Mouse (Mus musculus): ENCODE measurements around the gene Cabp2. TPM values are rescaled to one million over a fixed set of nuclear protein-coding genes. Genes with fewer than 3 reads are reported as not detected.
A peak's percentile ranks its signal among the peaks of the same experiment; 100 is the strongest.

Gene Cabp2
- polyA plus RNA-seq, 1 experiment, result not detected

GRCm38 (mm10) chr19:4136463-4136862 is 55.1 kb downstream of the Cabp2 start:
- Histone ChIP-seq H3K4me1 (ENCODE audit: control insufficient read depth, insufficient read depth, low read length) (peaks cover 4% of the 10 kb centered on the region), H3K27me3 (ENCODE audit: control insufficient read depth, insufficient read depth, low read length, poor library complexity, severe bottlenecking) (no peaks in the 10 kb centered on the region), H3K27ac (ENCODE audit: insufficient read depth, low read length) (no peak overlapping the region), H3K4me3 (ENCODE audit: low read depth, low read length) (no peak overlapping the region), H3K36me3 (ENCODE audit: control insufficient read depth, insufficient read depth, low read length, poor library complexity, severe bottlenecking) (0 out of 2 replicates have a peak, but pooled peaks cover 3% of the 10 kb centered on the region), H3K9ac (ENCODE audit: low read depth, poor library complexity, severe bottlenecking) (no peak overlapping the region), H3K9me3 (replicated peaks; ENCODE audit: control insufficient read depth, insufficient read depth, low read length, poor library complexity, severe bottlenecking) (no peaks in the 10 kb centered on the region)
- TF ChIP-seq CTCF (IDR thresholded peaks at IDR 0.05; ENCODE audit: low read depth, low read length) (peak; percentile 12), POLR2A (IDR thresholded peaks at IDR 0.05; ENCODE audit: insufficient read depth, low read length) (no peak)

Other genes with a start within 250 kb of the Cabp2 start
- 142 and 148 TPM in 2 replicates for gene Chka, start 229.8 kb upstream of the Cabp2 start, polyA plus RNA-seq (2011; ENCODE audit: insufficient read depth, insufficient read length, low read depth, missing spikeins)
- gene Tcirg1, start 174.4 kb upstream of the Cabp2 start, polyA plus RNA-seq (2011; ENCODE audit: insufficient read depth, insufficient read length, low read depth, missing spikeins), result 25.2 and 30.0 TPM in 2 replicates
- 91.7 and 112 TPM in 2 replicates for gene Ndufs8, start 168.8 kb upstream of the Cabp2 start, polyA plus RNA-seq (2011; ENCODE audit: insufficient read depth, insufficient read length, low read depth, missing spikeins)
- 0.66 and 0.96 TPM in 2 replicates for gene Aldh3b1, start 151.8 kb upstream of the Cabp2 start, polyA plus RNA-seq (2011; ENCODE audit: insufficient read depth, insufficient read length, low read depth, missing spikeins)
- 12.1 and 13.5 TPM in 2 replicates for gene Unc93b1, start 146.4 kb upstream of the Cabp2 start, polyA plus RNA-seq (2011; ENCODE audit: insufficient read depth, insufficient read length, low read depth, missing spikeins)
- gene Aldh3b3, start 122.9 kb upstream of the Cabp2 start, polyA plus RNA-seq (2011; ENCODE audit: insufficient read depth, insufficient read length, low read depth, missing spikeins), result not detected in 2 replicates
- 1.3 and 1.4 TPM in 2 replicates for gene Aldh3b2, start 109.2 kb upstream of the Cabp2 start, polyA plus RNA-seq (2011; ENCODE audit: insufficient read depth, insufficient read length, low read depth, missing spikeins)
- gene Acy3, start 95.0 kb upstream of the Cabp2 start, polyA plus RNA-seq (2011; ENCODE audit: insufficient read depth, insufficient read length, low read depth, missing spikeins), result 4.8 and 7.8 TPM in 2 replicates
- gene Tbx10, start 88.8 kb upstream of the Cabp2 start, polyA plus RNA-seq (2011; ENCODE audit: insufficient read depth, insufficient read length, low read depth, missing spikeins), result not detected in 2 replicates
- gene Nudt8, start 81.0 kb upstream of the Cabp2 start, polyA plus RNA-seq (2011; ENCODE audit: insufficient read depth, insufficient read length, low read depth, missing spikeins), result 17.3 and 20.8 TPM in 2 replicates
- gene Gm49405, start 81.0 kb upstream of the Cabp2 start, polyA plus RNA-seq (2011; ENCODE audit: insufficient read depth, insufficient read length, low read depth, missing spikeins), result 2.4 and 3.0 TPM in 2 replicates
- 2.9 and 3.6 TPM in 2 replicates for gene Doc2g, start 78.3 kb upstream of the Cabp2 start, polyA plus RNA-seq (2011; ENCODE audit: insufficient read depth, insufficient read length, low read depth, missing spikeins)
- 77.9 and 89.6 TPM in 2 replicates for gene Ndufv1, start 68.8 kb upstream of the Cabp2 start, polyA plus RNA-seq (2011; ENCODE audit: insufficient read depth, insufficient read length, low read depth, missing spikeins)
- gene Gstp1, start 43.6 kb upstream of the Cabp2 start, polyA plus RNA-seq (2011; ENCODE audit: insufficient read depth, insufficient read length, low read depth, missing spikeins), result 119 and 155 TPM in 2 replicates
- gene Gstp2, start 35.6 kb upstream of the Cabp2 start, polyA plus RNA-seq (2011; ENCODE audit: insufficient read depth, insufficient read length, low read depth, missing spikeins), result 29.3 and 32.1 TPM in 2 replicates
- 0.91 and 2.3 TPM in 2 replicates for gene Gstp3, start 22.0 kb upstream of the Cabp2 start, polyA plus RNA-seq (2011; ENCODE audit: insufficient read depth, insufficient read length, low read depth, missing spikeins)
- 26.9 and 32.5 TPM in 2 replicates for gene Cdk2ap2, start 15.6 kb downstream of the Cabp2 start, polyA plus RNA-seq (2011; ENCODE audit: insufficient read depth, insufficient read length, low read depth, missing spikeins)
- 9.8 and 11.2 TPM in 2 replicates for gene Pitpnm1, start 18.4 kb downstream of the Cabp2 start, polyA plus RNA-seq (2011; ENCODE audit: insufficient read depth, insufficient read length, low read depth, missing spikeins)
- gene Aip, start 44.3 kb downstream of the Cabp2 start, polyA plus RNA-seq (2011; ENCODE audit: insufficient read depth, insufficient read length, low read depth, missing spikeins), result 43.8 and 51.3 TPM in 2 replicates
- gene Gpr152, start 58.2 kb downstream of the Cabp2 start, polyA plus RNA-seq (2011; ENCODE audit: insufficient read depth, insufficient read length, low read depth, missing spikeins), result not detected in 2 replicates
- gene Cabp4, start 62.5 kb downstream of the Cabp2 start, polyA plus RNA-seq (2011; ENCODE audit: insufficient read depth, insufficient read length, low read depth, missing spikeins), result not detected in 2 replicates
- gene Coro1b, start 67.0 kb downstream of the Cabp2 start, polyA plus RNA-seq (2011; ENCODE audit: insufficient read depth, insufficient read length, low read depth, missing spikeins), result 82.4 and 88.1 TPM in 2 replicates
- not detected in 2 replicates for gene Ptprcap, start 72.0 kb downstream of the Cabp2 start, polyA plus RNA-seq (2011; ENCODE audit: insufficient read depth, insufficient read length, low read depth, missing spikeins)
- gene Rps6kb2, start 81.8 kb downstream of the Cabp2 start, polyA plus RNA-seq (2011; ENCODE audit: insufficient read depth, insufficient read length, low read depth, missing spikeins), result 17.1 and 27.3 TPM in 2 replicates
- gene Carns1, start 93.9 kb downstream of the Cabp2 start, polyA plus RNA-seq (2011; ENCODE audit: insufficient read depth, insufficient read length, low read depth, missing spikeins), result 1.7 and 2.1 TPM in 2 replicates
- gene Tbc1d10c, start 109.7 kb downstream of the Cabp2 start, polyA plus RNA-seq (2011; ENCODE audit: insufficient read depth, insufficient read length, low read depth, missing spikeins), result 1.2 TPM in 2 replicates
- 295 and 298 TPM in 2 replicates for gene Ppp1ca, start 110.5 kb downstream of the Cabp2 start, polyA plus RNA-seq (2011; ENCODE audit: insufficient read depth, insufficient read length, low read depth, missing spikeins)
- 42.3 and 48.2 TPM in 2 replicates for gene Rad9a, start 120.1 kb downstream of the Cabp2 start, polyA plus RNA-seq (2011; ENCODE audit: insufficient read depth, insufficient read length, low read depth, missing spikeins)
- 1.5 and 1.8 TPM in 2 replicates for gene Clcf1, start 132.7 kb downstream of the Cabp2 start, polyA plus RNA-seq (2011; ENCODE audit: insufficient read depth, insufficient read length, low read depth, missing spikeins)
- gene AC109138.7, start 132.8 kb downstream of the Cabp2 start, polyA plus RNA-seq (2011; ENCODE audit: insufficient read depth, insufficient read length, low read depth, missing spikeins), result not detected in 2 replicates
- 21.9 and 26.7 TPM in 2 replicates for gene Pold4, start 150.3 kb downstream of the Cabp2 start, polyA plus RNA-seq (2011; ENCODE audit: insufficient read depth, insufficient read length, low read depth, missing spikeins)
- 8.5 and 9.2 TPM in 2 replicates for gene Ssh3, start 187.6 kb downstream of the Cabp2 start, polyA plus RNA-seq (2011; ENCODE audit: insufficient read depth, insufficient read length, low read depth, missing spikeins)
- gene Ankrd13d, start 201.6 kb downstream of the Cabp2 start, polyA plus RNA-seq (2011; ENCODE audit: insufficient read depth, insufficient read length, low read depth, missing spikeins), result 4.9 and 6.5 TPM in 2 replicates
- 40.2 and 46.4 TPM in 2 replicates for gene Grk2, start 224.6 kb downstream of the Cabp2 start, polyA plus RNA-seq (2011; ENCODE audit: insufficient read depth, insufficient read length, low read depth, missing spikeins)